Mouse (Mus musculus) erythroblast, embryonic 14.5 days (primary cell): Measurements from ENCODE around the gene BC048562. TPM values are rescaled to one million over a fixed set of nuclear protein-coding genes. Genes with fewer than 3 reads are reported as not detected.

ENCODE experiments used
- H3K27me3 ChIP-seq: 2 replicates; pipeline ENCODE4 v1.6.1; 2012; ENCODE audit warnings: inconsistent platforms; ENCODE audit not compliant: control insufficient read depth
- H3K36me3 ChIP-seq: 2 replicates; pipeline ENCODE4 v1.6.1; 2012; ENCODE audit warnings: mild to moderate bottlenecking, inconsistent platforms; ENCODE audit not compliant: control insufficient read depth
- H3K4me1 ChIP-seq: 2 replicates; pipeline ENCODE4 v1.6.1; 2012; ENCODE audit warnings: inconsistent platforms; ENCODE audit not compliant: control insufficient read depth
- H3K4me3 ChIP-seq: replicated peaks from 2 replicates; pipeline ENCODE3; 2012; ENCODE audit warnings: moderate library complexity, mild to moderate bottlenecking, inconsistent platforms
- H3K9me3 ChIP-seq: 2 replicates; pipeline ENCODE4 v1.6.1; 2012; ENCODE audit warnings: low read length, inconsistent platforms, mixed read lengths; ENCODE audit not compliant: control insufficient read depth
- GATA1 ChIP-seq: IDR thresholded peaks from 2 replicates; pipeline ENCODE4 v1.6.1; 2012; ENCODE audit warnings: low read length, inconsistent platforms, mixed read lengths
- TAL1 ChIP-seq: IDR thresholded peaks from 3 replicates; pipeline ENCODE4 v1.6.1; 2012; ENCODE audit warnings: low read length, inconsistent platforms, mixed read lengths
- polyA plus RNA-seq: library from polyadenylated mRNA; stranded (reverse); fragments of >175 nt; gene quantifications from 2 replicates; pipeline ENCODE4 v1.2.3, GENCODE M21; 2012

BC048562 gene
- polyA plus RNA-seq, 1 experiment: not detected

DNA sequence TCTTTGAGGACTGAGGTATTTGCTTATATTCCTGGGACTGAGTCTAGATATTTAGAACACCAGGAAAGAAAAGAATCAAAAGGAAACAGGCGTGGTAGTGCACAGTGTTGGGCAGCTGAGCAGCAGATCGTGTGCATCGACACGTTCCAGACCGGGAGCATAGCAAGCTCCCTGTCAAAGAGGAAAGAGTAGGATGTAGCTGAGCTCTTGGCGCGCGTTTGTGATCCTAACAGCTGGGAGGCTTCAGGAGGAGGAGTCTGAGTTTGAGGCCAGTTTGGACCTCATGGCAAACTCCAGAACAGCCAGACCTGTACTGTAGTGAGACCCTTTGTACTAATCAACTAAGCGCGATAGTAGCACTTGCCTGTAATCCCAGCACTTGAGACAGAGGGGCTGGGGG is 25.9 kb downstream of the BC048562 start:
- peaks cover 45% of the 10 kb centered on the region for H3K36me3 ChIP-seq
- H3K4me1 ChIP-seq: peaks cover 32% of the 10 kb centered on the region
- TF ChIP-seq GATA1 (no peak), TAL1 (no peak)
- H3K27me3 ChIP-seq: no peaks in the 10 kb centered on the region
- H3K9me3 ChIP-seq: peaks cover 6% of the 10 kb centered on the region; the same call in 1 of the 2 replicates
- no peak overlapping the region for H3K4me3 ChIP-seq

DNA sequence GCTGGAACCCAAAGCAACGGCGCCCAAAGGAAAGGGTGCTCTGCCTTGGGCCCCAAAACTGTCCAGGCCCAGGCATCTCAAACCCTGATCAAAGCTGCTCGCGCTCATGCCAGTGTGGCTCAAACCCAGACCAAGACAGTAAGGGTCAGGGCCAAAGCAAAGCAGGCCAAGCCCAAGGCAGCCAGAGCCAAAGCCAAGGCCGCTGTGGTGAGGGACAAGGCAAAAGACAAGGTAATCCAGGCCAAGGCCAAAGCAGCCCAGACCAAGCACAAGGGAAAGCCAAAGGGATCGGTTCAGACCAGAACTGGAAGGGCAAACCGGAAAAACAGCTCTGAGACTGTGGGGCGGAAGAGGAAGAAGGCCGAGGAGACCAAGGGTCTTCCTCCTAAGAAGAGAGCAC is 27.4 kb downstream of the BC048562 start:
- TF ChIP-seq GATA1: no peak
- peaks cover 29% of the 10 kb centered on the region for H3K4me1 ChIP-seq
- H3K9me3 ChIP-seq: peaks cover 6% of the 10 kb centered on the region; the same call in 1 of the 2 replicates
- H3K36me3 ChIP-seq: peaks cover 45% of the 10 kb centered on the region
- no peaks in the 10 kb centered on the region for H3K27me3 ChIP-seq
- no peak overlapping the region for H3K4me3 ChIP-seq

DNA sequence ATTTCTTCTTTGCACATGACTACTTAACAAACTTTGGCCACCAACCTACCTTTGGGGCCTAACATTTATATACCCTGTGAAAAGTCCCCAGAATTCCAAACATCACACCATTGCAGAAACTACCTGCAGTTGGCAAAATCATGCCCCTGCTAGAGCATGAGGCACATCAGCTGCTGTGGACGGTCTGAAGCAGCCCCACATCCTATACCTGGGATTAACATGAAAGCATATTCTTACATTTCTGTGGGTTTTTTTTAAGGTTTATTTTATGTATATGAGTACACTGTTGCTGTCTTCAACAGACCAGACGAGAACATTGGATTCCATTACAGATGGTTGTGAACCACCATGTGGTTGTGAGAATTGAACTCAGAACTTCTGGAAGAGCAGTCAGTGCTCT is 29.9 kb downstream of the BC048562 start:
- Histone ChIP-seq H3K36me3 (peaks cover 45% of the 10 kb centered on the region), H3K4me1 (peaks cover 13% of the 10 kb centered on the region)
- TF ChIP-seq GATA1: no peak
- TF ChIP-seq TAL1: no peak

DNA sequence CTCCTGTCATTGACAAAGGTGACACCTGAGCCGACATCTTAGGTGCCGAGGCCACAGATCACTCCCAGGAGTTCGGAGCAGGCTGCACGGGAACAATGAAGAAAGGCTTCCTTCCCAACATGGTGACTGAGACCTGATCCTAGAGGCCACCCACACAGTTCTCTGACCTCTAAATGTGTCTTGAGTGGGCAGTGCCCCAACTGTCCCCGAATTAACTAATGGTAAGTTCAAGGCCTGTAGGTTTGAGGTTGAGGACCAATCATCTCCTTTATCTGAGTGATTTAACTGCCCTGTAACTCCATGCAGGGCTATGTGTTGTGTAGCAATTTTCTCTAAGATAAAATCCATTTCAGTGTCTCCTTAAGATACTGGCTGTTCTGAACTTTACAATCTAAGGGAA is 33.1 kb downstream of the BC048562 start:
- TF ChIP-seq GATA1 (no peak), TAL1 (no peak)

More for the DNA sequence above, 29.9 kb downstream of the BC048562 start:
- no peaks in the 10 kb centered on the region for H3K9me3 ChIP-seq
- H3K27me3 ChIP-seq: no peaks in the 10 kb centered on the region
- no peak overlapping the region for H3K4me3 ChIP-seq

DNA sequence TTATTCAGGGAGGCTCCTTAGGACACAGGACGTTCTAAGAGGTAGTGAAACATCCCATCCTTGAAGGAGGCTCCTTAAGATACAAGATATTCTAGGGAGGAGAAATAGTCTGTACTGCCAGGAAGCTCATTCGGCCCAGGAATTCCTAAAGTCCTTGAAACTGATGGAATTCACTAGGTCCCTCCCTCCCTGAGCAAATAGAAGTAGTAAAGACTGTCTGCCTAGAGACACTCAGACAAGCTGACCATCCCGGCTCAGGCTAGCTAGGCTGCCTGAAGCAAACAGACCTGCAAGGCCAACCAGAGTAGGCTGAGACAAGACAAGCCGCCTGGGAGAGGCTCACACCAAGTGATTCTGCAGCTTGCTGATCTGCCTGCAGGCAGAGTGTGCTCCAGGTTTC is 33.6 kb downstream of the BC048562 start:
- TF ChIP-seq TAL1 (no peak), GATA1 (no peak)
- Histone ChIP-seq H3K4me3 (no peak overlapping the region), H3K27me3 (0 out of 2 replicates have a peak, but pooled peaks cover 2% of the 10 kb centered on the region), H3K9me3 (no peaks in the 10 kb centered on the region), H3K36me3 (peaks cover 15% of the 10 kb centered on the region), H3K4me1 (no peaks in the 10 kb centered on the region)

More for the DNA sequence above, 33.1 kb downstream of the BC048562 start:
- H3K4me1 ChIP-seq: no peaks in the 10 kb centered on the region
- no peaks in the 10 kb centered on the region for H3K9me3 ChIP-seq
- H3K27me3 ChIP-seq: 0 out of 2 replicates have a peak, but pooled peaks cover 2% of the 10 kb centered on the region
- peaks cover 19% of the 10 kb centered on the region for H3K36me3 ChIP-seq
- no peak overlapping the region for H3K4me3 ChIP-seq

DNA sequence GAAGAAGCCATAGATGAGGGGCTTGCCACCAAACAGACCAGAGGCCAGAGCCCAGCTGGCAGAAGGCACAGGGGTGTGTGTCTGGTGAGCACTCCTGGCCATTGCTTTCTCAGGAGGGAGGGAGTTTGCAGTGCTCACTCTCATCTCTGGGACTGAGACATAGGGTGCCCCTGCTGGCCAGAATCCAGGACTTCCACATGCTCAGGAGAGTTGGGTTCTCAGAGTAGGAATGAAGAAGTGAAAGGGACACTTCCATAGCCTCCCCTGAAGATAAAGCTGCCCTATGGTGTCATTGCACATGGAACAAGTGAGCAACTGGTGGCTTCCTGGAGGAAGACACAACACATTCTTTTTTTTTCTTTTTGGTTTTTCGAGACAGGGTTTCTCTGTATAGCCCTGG is 38.2 kb downstream of the BC048562 start:
- Histone ChIP-seq H3K36me3 (no peaks in the 10 kb centered on the region), H3K27me3 (peaks cover 21% of the 10 kb centered on the region), H3K4me1 (peaks cover 7% of the 10 kb centered on the region), H3K9me3 (no peaks in the 10 kb centered on the region), H3K4me3 (no peak overlapping the region)
- TF ChIP-seq TAL1: no peak

DNA sequence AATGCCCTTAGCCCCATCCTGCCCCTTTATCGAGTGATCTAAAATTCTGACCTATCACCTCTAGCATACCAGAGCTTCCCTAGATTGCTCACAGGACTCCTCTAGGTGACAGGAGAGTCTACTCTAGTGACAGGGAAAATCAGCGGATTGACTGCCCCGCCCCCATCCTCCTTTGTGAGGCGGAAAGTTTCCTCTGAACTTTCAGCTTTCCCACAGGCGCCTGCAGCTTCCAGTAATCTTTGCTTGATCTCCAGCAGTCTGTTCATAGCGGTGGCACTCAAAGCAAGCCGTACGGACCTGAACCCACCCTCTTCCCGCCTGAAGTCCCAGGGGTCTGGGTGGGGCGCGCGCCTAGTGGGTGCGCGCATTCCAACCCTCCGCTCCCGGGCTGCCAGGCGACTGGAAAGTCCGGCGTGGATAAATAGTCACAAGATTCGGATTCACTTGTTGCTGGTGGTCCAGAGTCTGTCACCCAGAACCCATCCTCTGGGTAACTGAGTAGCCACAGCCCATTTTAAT is 42.4 kb downstream of the BC048562 start:
- Histone ChIP-seq H3K4me3 (peak overlapping the region; percentile 40), H3K27me3 (peaks cover 25% of the 10 kb centered on the region), H3K4me1 (peaks cover 17% of the 10 kb centered on the region), H3K9me3 (no peaks in the 10 kb centered on the region), H3K36me3 (peaks cover 5% of the 10 kb centered on the region; the same call in 1 of the 2 replicates)
- TF ChIP-seq GATA1 (no peak), TAL1 (no peak)

DNA sequence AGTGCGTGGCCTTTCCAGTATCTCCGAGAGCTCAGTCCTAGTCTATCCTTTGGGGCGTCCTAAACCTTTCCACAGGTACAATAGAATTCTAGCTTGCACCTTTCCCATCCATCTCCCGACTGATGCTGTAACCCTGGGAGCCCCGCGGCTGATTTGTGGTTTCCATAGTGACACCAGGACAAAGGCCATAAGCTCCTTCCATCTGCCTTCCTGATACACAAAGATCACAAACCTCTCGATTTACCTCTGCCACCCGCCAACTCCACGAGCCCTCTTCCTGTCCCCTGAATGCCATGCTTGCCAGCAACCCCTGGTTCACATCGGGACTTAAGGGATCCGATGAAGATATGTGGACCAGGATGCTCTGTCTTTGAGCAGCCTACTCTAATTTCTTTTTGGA is 43.0 kb downstream of the BC048562 start:
- Histone ChIP-seq H3K27me3 (peaks cover 25% of the 10 kb centered on the region), H3K36me3 (peaks cover 8% of the 10 kb centered on the region; the same call in 1 of the 2 replicates), H3K9me3 (no peaks in the 10 kb centered on the region), H3K4me3 (no peak overlapping the region), H3K4me1 (peaks cover 17% of the 10 kb centered on the region)
- TF ChIP-seq TAL1: no peak
- TF ChIP-seq GATA1: no peak

DNA sequence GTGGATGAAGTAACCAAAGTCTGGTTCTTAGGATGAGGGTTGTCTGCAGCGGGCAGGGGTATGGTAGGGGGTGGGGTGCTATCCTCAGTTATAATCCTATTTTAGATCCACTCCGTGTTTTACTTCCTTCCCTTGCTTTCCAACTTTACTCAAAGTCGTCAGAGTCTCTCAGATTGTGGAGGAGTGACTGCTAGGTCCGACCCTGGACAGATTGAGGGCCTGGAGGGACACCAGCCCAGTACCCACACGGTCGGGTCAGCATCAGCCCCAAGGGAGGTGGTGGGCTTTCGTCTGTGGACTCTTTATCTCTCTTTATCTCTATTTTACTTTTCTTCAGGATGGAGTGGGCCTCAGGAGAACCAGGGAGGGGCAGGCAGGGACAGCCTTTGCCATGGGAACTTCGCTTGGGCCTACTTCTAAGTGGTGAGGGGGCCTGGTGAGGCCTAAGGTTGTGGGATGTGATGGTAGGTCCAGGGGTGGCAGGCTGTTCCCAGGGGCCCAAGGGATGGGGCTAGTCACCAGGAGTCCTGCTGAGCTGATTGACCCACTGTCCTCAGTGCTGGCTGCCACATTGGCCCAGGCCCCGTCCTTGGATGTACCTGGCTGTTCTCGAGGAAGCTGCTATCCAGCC is 43.6 kb downstream of the BC048562 start, which contains the start of gene Lamb2:
TSS of gene Lamb2 (plus strand) at position 16 of the 631 bp plus-strand sequence.
- H3K4me1 ChIP-seq: peaks cover 17% of the 10 kb centered on the region
- H3K36me3 ChIP-seq: peaks cover 8% of the 10 kb centered on the region; the same call in 1 of the 2 replicates
- peaks cover 25% of the 10 kb centered on the region for H3K27me3 ChIP-seq
- H3K4me3 ChIP-seq: peak within 1 kb of the TSS; percentile 40
- no peaks in the 10 kb centered on the region for H3K9me3 ChIP-seq
- no peak for TF ChIP-seq TAL1
- TF ChIP-seq GATA1: no peak
